Mouse (Mus musculus) thymus, adult 2 months (tissue): ENCODE measurements around the gene Pou3f1.

Source experiments
- CTCF ChIP-seq: fragments of 200-500 bp; IDR thresholded peaks from 2 replicates; pipeline ENCODE4 v1.5.1; 2012; ENCODE audit warnings: mild to moderate bottlenecking, control low read depth, low read length, moderate library complexity, borderline replicate concordance; ENCODE audit not compliant: control insufficient read depth, poor library complexity, insufficient read depth; ENCODE audit errors: extremely low read depth
- POLR2A ChIP-seq: fragments of 200-500 bp; IDR thresholded peaks from 2 replicates; pipeline ENCODE4 v1.6.1; 2012; ENCODE audit warnings: mild to moderate bottlenecking, low read length, control low read depth, moderate library complexity; ENCODE audit not compliant: control insufficient read depth, poor library complexity, insufficient read depth; ENCODE audit errors: extremely low read depth

DNA sequence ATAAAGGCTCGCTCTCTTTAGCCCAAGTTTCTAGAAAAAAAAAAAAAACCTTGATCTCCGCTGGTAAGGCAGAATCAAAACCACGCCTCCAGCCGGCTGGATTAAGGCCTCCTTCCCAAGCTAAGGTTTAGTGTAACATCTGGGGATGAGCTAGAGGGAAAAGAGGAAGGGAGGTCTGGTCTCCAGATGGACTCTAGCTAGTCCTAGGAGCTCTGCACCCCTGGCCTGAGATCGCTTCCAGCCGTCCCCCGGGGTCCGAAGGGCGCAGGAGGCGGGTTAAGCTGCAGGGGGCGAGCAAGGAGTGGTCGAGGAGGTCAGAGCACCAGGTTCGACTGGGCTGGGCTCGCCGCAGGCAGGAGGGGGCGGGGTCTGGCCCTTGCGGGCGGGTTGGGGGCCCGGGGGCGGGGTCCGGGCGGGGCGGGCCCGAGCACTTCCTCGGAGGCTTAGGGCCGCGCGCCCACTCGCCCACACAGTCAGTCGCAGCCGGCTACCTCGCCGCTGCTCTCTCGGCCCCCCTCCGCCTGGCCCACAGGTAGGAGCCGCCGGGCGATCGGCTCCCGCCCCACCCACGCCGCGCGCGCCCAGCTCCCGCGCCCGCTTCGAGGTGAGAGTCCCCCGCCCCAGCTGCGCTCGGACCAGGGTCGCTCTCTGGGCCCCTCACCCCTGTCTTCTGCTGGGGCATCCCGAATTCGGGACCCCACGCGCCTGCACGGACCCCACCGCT, 43.8 kb downstream of the Pou3f1 start, which contains the start of gene Fhl3:
- TF ChIP-seq CTCF = no peak
- TF ChIP-seq POLR2A = 0 out of 2 replicates have a peak, but pooled peaks have one; percentile 47
